Comparison of ENCODE assay signal across 8 mouse cellular contexts in genomic region chr5:23224759-23225536, GRCm38 (mm10).
DNase-seq lines count a peak whose midpoint lies in the region; ATAC-seq and TF ChIP-seq lines count a peak whose summit lies in the region.

No protein-coding gene starts in this region.

- H3K27me3 ChIP-seq in limb, embryonic 15.5 days: no peaks in the 10 kb centered on the region

- H3K36me3 ChIP-seq in limb, embryonic 15.5 days: no peaks in the 10 kb centered on the region

- intact Hi-C loops in gastrocnemius, adult 2 months (cut with DNase I): loop anchor here (2.0 to 5.0 kb wide), 2 partner anchors 263 to 584 kb away; no protein-coding TSS in a partner anchor

- 18% methylated on average over 14 of the region's 14 CpGs for WGBS in limb, embryonic 15.5 days

- DNase-seq in urinary bladder, postnatal 36 days (ENCODE audit: low spot score in 2 of 2): peak; percentile 14 to 15
- DNase-seq in urinary bladder, postnatal 10 days (ENCODE audit: low spot score): no peak
- peak; percentile 24 for DNase-seq in cerebellum, adult 9-11 months
- DNase-seq in gastrocnemius, adult 2 months: peak; percentile 36
- DNase-seq in neural tube, embryonic 10.5 days (ENCODE audit: extremely low spot score, low spot score): peak; percentile 68
- peak; percentile 12 for DNase-seq in thymus, postnatal 25 days

- peak overlapping the region; percentile 70 for H3K4me3 ChIP-seq in gastrocnemius, adult 2 months
- H3K4me3 ChIP-seq in limb, embryonic 15.5 days: peak overlapping the region; percentile 37

- ATAC-seq in inflammation-experienced regulatory T-cells, adult 6 months: peak; percentile 50
- no peak for ATAC-seq in limb, embryonic 15.5 days (ENCODE audit: insufficient number of reproducible peaks, low FRiP score, low TSS enrichment, low read depth)

- H3K4me2 ChIP-seq in limb, embryonic 15.5 days: peak overlapping the region; percentile 49

- no peaks in the 10 kb centered on the region for H3K9me3 ChIP-seq in limb, embryonic 15.5 days

- 0 out of 2 replicates have a peak overlapping the region, but pooled peaks have one; percentile 20 for H3K9ac ChIP-seq in limb, embryonic 15.5 days

- H3K27ac ChIP-seq in gastrocnemius, adult 2 months: peak overlapping the region; percentile 62; the same call in 1 of the 2 replicates
- H3K27ac ChIP-seq in limb, embryonic 15.5 days: no peak overlapping the region

- TF ChIP-seq CTCF in gastrocnemius, adult 2 months (IDR thresholded peaks at IDR 0.05): peak; percentile 62

- H3K4me1 ChIP-seq in limb, embryonic 15.5 days: 0 out of 2 replicates have a peak, but pooled peaks cover 5% of the 10 kb centered on the region
